Mouse (Mus musculus): ENCODE measurements around the gene Gna12.

Gene Gna12

DNA sequence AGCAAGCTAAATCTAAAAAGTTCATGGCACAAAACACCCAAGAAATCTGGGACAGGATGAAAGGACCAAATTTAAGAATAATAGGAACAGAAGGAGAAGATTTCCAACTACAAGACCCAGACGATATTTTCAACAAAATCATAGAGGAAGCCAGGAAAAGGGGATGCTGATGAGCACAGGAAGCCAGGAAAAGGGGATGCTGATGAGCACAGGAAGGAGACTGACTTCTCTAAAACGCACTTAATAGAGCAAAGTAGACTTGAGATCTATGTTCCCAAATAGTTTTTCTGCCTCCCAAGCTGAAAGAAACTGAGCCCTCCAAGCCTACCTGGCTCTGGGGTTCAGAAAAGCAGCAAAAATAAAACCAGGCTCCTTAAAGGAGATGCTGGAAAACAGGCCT is 2.8 kb downstream of the Gna12 start:
- no peak for DNase-seq (ENCODE audit: low spot score)

DNA sequence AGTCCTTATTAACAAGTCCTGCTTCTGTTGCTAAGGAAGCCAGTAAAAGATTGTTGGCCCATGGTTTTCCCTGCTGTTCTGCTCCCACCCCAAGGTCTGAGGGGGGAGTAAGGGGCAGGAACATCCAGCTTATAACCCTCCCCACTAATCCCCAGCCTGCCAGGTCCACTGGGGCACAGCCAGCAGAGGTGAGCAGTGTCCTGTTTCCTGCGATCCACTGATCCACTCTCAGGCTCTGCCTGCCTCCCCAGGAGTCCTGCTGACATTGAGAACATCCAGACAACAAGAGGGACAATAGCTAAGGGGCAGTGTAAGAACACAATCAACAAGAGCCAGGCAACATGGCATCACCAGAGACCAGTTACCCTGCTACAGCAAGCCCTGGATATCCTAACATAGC is 3.4 kb downstream of the Gna12 start:
- DNase-seq (ENCODE audit: low spot score), result no peak

DNA sequence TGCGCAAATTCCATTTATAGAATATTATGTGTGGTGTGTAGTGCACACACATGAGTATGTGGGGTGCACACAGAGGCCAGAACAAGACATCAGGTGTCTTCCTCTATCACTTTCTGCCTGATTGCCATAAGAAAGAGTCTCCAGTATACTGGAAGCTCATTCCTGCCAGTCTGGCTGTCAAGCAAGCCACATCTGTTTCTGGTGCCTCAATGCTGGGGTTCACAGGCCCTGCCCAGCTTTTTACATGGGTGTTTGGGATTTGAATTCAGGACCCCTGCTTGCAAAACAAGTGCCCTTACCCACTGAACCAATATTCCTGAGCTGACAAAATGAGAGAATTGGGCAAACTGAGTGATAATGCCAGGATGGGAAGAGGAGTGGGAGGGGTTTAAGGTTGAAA is 4.1 kb downstream of the Gna12 start:
- no peak for DNase-seq (ENCODE audit: low spot score)

DNA sequence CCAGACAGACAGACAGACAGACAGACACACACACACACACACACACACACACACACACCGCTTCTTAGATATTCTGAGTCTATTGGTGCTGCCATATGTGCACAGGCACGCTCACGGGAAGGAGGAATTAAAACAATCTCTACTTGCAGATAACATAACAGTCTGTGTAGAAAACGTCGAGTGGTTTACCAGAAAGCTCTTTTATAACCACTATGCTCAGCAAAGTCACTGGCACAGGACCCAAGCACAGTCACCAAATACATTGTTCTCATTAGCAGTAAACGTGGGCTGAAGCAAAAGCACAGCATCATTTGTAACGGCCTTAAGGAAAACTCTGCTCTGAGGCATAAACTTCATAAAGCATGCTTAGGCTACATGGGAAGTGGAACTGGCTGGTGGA is 6.1 kb downstream of the Gna12 start:
- no peak for DNase-seq (ENCODE audit: low spot score)

DNA sequence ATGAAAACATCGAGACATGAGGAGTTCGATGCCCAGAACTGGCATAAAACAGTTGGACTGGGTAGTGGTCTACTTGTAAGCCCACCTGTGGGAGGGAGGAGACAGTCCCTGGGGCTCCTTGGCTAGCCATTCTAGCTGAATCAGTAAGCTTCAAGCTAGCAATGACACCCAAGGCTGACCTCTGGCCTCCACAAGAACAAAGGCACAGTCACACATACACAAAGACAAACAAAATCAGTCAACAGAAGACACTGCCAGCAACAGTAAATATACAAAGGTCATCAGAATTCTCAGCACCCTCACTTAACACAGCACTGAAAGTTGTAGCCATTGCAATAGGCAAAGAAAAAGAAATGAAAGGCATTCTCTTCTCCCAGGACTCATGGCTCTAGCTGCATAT is 6.8 kb downstream of the Gna12 start:
- no peak for DNase-seq (ENCODE audit: low spot score)

DNA sequence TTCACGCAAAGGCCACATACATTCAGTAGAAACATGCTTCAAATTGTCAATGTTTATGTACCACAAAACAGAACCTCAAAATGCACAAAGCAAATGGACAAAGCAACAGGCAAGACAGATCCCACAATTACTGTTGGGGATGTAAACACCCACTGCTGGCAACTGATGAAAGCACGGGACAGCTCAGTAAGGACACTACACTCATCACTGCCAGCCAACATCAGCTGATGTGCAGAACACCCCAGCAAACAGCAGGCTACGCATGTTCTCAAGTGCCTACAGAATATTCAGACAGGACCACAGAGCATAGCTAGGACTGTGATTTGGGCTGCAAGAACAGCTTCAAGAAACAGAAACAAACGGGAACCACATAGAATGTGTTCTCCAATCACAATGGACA is 8.3 kb downstream of the Gna12 start:
- no peak for DNase-seq (ENCODE audit: low spot score)

DNA sequence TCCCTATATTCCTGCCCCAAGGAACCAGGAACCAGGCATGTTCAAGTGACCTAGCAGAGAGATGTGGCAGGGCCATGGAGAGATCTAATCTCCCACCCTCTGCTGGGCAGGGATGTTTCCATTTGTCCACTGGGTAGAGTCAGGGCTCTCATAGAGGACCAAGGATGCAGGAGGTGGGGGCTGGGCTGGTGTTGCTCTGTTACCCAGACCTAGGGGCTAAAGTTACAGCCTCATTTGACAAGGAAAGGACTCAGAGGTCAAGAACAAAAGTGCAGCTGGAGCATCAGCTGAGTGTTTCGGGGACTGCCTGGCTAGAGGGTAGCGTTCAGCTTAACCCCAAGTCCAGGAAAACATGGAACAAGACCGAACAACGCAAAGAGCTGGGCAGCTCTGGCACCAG is 9.7 kb downstream of the Gna12 start:
- no peak for DNase-seq (ENCODE audit: low spot score)

DNA sequence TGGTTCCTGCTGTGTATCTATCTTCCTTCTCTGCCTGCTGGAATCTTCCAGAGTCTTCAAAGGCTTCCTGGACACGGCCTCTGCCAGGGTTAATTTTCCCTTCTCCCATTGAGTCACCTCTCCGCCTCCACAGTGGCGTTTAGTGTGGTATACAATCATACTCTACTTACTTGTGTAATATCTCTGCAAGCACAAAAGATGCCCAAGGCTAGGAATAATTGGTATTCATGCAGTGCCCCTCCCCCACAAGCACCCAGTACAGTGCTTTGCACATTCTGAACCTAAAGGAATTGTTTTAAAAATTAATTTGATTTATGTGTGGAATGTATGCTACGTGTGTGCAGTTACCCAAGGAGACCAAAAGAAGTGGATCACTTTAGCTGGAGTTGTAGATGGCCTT is 10.6 kb downstream of the Gna12 start:
- DNase-seq (ENCODE audit: low spot score), result no peak

DNA sequence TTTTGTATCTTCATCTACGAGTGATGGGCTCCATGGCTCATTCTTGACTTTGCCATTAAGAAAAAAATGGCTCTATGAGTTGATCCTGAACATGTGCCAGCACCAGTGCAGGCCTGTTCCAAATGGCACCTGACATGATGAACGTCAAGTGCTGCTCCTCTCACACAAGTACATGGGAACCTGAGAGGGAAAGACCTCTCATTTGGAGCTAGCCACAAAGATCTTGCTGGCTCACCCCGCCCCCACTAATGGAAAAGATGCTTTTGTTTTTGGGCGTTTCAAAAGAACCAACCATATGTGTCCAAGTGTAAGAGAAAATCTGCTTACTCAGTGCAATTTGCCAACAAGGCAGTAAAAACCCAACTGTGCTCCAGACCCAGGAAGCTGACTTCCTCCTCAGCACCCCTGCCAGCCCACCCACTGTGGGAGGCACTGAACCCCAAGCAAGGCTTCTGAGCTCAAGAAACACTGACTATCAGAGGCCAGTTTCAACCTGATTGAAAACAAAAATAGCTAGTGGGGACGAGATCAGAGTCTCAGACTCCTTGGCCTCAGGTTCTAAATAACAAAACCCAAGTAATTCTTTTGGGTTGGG is 11.7 kb downstream of the Gna12 start:
- DNase-seq (ENCODE audit: low spot score), result no peak

DNA sequence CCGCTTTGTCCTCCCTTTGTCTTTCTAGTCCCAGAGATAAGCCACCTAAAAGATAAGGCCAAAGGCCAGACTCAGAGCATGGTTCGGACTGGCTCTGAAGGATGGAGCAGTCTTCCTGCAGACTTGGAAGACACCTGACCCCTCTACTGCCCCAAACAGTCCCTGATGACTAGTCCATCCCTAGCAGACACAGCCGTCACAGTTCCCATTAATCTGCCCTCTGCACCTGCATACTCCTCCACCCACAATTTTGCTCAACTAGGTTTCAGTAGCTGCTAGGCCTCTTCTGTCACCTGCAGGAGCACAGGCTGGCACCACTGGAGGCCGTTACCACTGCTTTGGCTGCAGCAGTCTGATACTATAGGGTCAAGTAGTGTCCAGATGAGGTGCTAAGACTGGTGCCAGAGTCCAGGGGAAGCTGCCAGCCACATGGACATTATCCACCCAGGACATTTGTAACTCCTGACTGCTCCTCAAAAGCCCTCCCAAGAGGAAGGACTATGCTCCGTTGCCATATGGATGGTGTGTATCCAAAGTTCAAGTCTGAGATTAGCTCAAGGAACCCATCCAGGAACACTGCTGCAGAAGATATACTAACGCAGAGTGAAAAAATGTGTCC is 13.2 kb downstream of the Gna12 start:
- DNase-seq (ENCODE audit: low spot score), result no peak

DNA sequence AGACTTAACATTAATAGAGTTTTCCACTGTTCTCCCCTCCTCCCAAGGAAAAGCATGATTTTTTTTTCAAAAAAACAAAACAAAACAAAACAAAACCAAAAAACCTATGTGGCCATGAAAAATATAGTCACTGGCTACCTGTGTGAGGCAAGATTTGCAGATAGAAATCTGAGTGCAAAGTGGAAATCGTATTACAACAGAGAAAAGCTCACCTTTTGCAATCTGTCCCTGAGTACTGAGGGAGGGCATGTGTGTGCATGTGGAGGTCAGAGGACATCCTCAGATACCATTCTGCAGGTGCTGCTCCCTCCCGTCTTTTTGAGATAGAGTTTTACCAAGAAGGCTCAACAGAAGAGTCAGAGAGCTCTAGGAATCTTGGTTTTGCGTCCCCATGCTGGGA is 14.2 kb downstream of the Gna12 start:
- DNase-seq (ENCODE audit: low spot score), result no peak

DNA sequence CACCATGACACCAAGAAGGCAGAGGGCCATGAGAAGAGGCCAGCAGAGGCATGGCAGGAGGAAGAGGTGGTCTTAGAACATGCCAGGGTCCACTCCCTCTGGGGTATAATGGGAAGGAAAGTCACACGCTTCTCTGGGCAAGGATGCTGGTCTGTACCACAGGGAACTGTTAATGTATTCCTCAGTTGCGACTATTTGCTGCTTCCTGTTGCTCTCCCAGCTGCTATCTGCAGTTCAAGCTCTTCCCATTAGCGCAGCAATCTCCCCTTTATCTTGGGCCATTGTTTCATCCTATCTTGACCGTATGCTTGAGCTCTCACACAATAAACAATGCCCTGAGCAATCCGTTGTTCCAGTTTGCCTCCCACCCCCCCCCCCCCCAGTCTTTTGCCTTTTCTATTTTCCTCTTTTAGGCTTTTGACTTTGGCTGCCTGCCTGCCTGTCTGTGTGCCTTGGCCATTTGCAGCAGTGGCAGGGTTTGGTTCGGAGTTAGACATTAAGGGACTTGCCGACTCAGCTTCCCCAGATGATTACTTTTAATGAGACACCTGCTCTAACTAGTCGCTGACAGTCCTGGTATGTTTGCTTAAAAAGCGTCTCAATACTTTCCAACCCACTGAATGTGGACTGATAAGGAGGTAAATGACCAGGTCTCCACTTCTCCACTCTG is 15.0 kb downstream of the Gna12 start:
- DNase-seq (ENCODE audit: low spot score), result no peak

DNA sequence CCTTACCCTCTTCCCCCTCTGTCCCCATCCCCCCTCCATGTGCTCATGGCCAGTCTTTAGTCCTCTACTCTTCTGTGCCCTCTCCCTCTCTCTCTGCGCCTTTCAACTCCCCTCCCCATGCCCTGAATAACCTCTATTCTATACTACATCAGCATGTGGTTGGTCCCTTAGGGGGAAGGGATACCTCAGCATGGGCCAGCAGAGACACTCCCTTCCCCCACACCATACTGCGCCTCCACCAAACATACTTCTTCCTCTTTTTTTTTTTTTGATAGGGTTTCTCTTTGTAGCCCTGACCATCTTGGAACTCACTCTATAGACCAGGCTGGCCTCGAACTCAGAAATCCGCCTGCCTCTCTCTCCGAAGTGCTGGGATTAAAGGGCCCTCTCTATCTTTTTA is 15.8 kb downstream of the Gna12 start:
- DNase-seq (ENCODE audit: low spot score), result no peak

DNA sequence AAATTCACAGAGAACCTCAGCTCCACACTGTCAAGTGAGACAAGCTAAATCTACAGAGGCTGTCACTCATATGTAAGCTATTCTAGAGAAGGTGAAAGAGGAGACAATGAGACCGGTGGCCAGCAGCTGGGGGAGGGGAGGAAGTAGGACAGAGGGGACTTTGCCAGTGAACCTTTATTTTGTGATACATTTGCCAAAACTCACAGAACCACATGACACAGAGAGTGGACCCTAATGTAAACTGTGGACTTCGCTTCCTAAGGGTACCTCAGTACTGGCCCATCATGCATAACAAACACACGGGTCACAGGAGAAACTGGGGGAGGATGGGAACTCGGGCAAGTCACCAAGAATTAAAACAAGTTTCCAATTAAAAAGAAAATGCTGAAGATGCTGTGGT is 17.5 kb downstream of the Gna12 start:
- DNase-seq (ENCODE audit: low spot score), result no peak

DNA sequence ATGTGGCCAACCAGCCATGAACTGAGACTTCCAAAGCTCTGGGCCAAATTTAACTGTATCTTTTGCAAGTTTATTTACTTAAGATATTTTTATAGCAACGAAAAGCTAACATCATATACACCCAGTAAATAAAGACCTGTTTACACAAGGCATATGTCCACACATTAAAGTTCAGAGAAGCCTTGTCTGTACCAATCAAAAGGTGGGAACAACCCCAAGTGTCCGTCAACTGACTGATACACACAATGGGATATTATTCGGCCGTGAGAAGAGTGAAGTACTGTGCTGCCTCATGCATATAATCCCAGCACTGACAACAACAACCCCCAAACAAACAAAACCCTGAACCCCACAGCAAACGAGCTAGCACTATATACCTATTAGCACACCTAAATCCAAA is 18.2 kb downstream of the Gna12 start:
- no peak for DNase-seq (ENCODE audit: low spot score)

DNA sequence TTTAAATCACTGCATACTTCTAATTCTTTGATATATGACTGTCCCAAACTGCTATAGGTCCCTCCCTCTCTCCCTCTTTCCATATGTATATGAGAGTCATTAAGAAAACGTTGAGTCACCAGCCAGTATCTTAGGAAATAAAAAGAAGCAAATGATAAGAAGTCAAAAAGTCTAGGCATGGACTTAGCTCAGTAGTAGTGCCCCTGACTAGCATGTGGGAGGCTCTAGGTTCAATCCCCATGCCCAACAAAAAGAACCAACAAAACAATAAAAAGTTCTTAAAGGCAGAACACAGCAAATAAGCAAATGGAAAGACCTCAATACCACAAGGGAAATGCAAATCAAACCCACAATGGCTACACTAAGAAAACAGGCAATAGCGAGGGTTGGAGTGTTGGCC is 18.8 kb downstream of the Gna12 start:
- DNase-seq (ENCODE audit: low spot score), result no peak

DNA sequence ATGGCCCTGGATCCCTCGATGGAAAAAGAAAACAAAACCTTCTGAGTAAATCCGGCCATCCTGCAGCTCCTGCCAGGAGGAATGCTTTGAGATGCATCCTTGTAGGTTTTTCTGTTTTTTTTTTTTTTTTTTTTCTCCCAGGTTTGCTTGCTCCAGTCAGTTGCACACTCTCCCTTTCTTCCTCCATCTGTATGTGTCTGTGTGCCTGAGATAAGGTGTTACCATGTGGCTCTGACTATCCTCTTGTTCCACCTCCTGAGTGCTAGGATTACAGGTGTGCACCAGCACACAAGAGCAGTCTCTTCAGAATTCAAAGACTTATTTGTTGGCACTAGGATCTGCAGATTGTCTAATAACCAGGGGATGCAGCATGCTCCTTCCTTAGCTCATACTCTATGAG is 23.3 kb downstream of the Gna12 start:
- DNase-seq (ENCODE audit: low spot score), result no peak

DNA sequence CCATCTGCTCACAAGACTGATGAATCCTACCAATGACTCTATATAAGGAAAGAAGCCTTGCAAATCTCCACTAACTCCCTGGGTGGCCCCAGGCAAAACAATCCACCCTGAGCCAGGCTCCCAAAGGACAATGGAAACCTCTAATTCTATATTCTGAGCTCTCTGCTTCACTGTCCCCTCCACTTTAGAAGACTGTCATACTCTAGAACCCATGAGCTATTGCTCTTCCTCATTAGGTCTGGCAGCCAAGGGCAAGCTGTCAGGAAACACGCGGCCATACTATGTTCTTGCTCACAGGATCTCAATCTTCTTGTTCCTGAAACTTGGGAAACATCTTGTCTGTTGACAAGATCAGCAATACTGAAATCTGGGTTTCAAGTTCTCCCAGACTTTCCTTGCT is 24.0 kb downstream of the Gna12 start:
- DNase-seq (ENCODE audit: low spot score), result no peak

DNA sequence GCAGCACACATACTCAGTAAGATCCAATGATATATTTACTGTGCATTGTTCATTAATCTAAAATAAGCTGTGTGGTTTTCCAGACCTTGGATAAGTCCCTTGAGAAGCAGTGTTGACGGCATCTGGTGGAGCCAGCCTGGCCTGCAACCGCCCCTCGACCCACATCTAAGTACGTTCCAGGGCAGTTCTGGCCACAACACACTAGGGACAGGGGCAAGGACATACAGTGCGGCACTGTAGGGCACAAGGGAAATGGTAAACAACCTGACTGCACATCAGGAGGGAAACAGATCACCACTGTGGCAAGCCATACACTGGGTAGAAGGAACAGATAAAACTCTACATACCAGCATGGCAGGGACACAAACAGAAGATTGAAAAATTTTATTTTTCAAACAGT is 28.4 kb downstream of the Gna12 start:
- no peak for DNase-seq (ENCODE audit: low spot score)

DNA sequence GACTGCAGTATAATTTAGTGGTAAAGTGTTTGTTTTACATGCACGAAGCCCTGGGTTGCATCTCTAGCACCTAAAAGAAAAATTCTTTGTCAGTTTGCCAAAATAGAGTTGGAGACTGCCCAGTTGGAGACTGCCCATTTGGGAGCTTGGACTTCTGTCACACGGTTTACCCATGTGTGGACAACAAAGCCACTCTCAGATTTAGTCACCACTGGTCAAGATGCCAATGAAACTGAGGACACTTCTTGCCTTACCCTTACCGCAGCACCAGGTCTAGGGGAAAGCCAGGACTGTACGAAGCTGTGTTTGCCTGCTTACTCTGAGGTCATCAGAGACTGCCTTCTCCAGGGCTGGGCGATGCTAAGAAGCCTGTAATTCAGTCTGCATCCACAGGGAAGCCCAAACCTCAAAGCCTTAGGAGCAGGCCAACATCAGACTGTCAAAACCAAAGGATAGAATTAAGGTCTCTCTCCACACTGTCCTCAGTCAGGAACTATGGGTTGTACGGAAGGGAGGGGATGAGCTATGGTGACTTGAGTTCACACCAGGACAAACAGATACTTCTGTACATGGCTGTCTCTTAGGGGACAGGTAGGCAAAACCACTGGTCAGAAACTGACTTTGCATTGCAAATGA is 29.8 kb downstream of the Gna12 start:
- DNase-seq (ENCODE audit: low spot score), result no peak

DNA sequence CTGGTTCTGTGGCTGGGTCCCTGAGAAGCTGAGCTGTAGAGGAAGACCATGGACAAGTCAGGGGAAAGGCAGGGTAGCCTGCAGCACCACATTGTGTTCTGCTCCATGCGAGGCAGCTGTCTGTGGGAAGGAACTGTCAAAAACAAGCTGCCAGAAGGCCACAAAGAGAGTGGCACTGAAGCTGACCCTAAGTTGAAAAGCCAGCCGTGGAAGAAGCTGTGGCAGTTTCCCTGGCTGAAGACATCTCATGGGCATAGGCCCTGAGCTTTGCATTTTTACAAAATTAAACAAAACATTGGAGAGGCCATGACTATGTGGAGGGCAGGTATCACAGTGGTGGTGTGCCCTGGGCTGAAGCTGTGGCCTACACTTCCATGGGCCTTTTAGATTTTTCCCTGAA is 31.0 kb downstream of the Gna12 start:
- DNase-seq (ENCODE audit: low spot score), result no peak

DNA sequence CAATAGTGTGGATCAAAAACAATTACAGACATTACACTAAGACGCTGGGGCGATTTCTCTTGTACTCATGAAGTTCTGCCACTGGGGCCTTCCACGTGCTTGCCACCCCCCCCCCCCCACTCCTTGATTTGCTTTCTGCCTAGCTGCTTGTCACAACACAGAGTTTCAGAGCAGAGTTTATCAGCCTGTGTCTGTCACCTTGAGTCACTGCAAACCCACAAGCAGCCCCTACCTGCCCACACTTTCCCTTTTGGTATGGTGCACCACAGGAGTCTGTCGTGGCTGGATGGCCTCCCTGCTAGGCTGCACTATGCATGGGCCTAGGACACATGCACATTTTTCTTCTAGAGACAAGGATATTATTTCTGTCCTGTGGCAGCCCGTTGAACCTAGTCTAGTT is 31.5 kb downstream of the Gna12 start:
- DNase-seq (ENCODE audit: low spot score), result peak; percentile 2

DNA sequence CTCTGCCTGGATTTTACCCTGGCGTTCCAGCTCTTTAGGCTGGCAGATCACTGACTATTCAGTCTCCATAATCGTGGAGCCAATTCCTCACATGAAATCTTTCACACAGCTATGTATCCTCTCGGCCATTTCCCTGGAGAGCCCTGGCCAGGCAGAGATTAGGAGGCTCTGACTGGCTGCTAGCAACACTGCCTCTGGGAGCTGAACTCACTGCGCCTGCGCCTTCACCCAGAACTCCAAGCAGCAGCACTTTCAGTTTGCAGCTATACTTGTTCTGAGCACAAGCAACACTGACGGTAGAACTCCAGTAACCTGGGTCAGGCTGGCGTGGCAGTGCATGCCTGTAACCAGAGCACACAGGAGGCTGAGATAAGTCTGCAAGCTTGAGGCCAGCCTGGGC is 32.1 kb downstream of the Gna12 start:
- DNase-seq (ENCODE audit: low spot score), result no peak

DNA sequence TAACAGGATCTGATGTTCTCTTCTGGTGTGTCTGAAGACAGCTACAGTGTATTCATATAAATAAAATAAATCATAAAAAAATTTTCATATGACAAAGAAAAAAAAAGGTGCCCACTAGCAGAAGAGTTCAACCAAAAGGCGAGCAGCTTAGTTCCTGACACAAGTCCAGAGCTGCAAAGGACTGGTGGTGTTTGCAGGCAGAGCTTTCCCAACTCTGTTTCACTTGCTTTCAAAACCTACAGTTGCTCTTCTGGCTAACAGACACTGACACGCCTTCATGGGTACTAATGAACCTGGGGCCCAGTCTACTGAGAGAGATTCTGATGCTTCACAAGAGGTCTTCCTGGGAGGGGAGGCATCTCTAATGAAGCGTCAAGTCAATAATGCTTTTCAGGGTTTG is 34.2 kb downstream of the Gna12 start:
- no peak for DNase-seq (ENCODE audit: low spot score)

All from T-cell, adult 2 months (primary cell).